Mouse (Mus musculus) forebrain, postnatal 0 days (tissue): Measurements from ENCODE around the gene Eif2d. TPM values are rescaled to one million over a fixed set of nuclear protein-coding genes. Genes with fewer than 3 reads are reported as not detected.

Experiments
- ATAC-seq: fragments of 200-750 bp; cut with Nextera tagmentation; 2 replicates; pipeline ENCODE4 v1.8.0; 2017; ENCODE audit warnings: mild to moderate bottlenecking, moderate library complexity
- DNase-seq: peaks from one replicate; pipeline ENCODE4 v3.0.0-alpha.2; 2015
- H3K27ac ChIP-seq: fragments of 300-500 bp; sonication (generic); 2 replicates; pipeline ENCODE4 v1.5.1; 2014; ENCODE audit warnings: low read depth, mild to moderate bottlenecking, antibody characterized with exemption, low read length, moderate library complexity, mixed read lengths
- H3K27me3 ChIP-seq: fragments of 300-500 bp; sonication (generic); 2 replicates; pipeline ENCODE4 v1.6.1; 2014; ENCODE audit warnings: mild to moderate bottlenecking, low read length, mixed read lengths; ENCODE audit not compliant: insufficient read depth
- H3K36me3 ChIP-seq: fragments of 300-500 bp; sonication (generic); 2 replicates; pipeline ENCODE4 v1.6.1; 2014; ENCODE audit warnings: mild to moderate bottlenecking, moderate library complexity; ENCODE audit not compliant: insufficient read depth
- H3K4me1 ChIP-seq: fragments of 300-500 bp; sonication (generic); 2 replicates; pipeline ENCODE4 v1.6.1; 2014; ENCODE audit warnings: antibody characterized with exemption; ENCODE audit not compliant: insufficient read depth
- H3K4me2 ChIP-seq: fragments of 300-500 bp; sonication (generic); 2 replicates; pipeline ENCODE4 v1.6.1; 2014; ENCODE audit warnings: low read depth, mild to moderate bottlenecking, moderate library complexity
- H3K4me3 ChIP-seq: fragments of 300-500 bp; sonication (generic); 2 replicates; pipeline ENCODE4 v1.5.1; 2014; ENCODE audit warnings: low read depth, low read length, mixed read lengths
- H3K9ac ChIP-seq: fragments of 300-500 bp; sonication (generic); 2 replicates; pipeline ENCODE4 v1.6.1; 2014; ENCODE audit warnings: mild to moderate bottlenecking
- H3K9me3 ChIP-seq: fragments of 300-500 bp; sonication (generic); 2 replicates; pipeline ENCODE4 v1.6.1; 2016; ENCODE audit warnings: low read length
- CTCF ChIP-seq: sonication (generic); IDR thresholded peaks from 2 replicates; pipeline ENCODE4 v1.5.1; 2016; ENCODE audit warnings: antibody characterized with exemption, control low read depth, low read depth
- WGBS: fragments of 180-500 bp; shearing (Covaris S2); extraction: QIAGEN DNeasy Blood & Tissue Kit; methylation state at CpG from one replicate; pipeline ENCODE4 v1.1.7; 2014; 5-methylcytosine and 5-hydroxymethylcytosine counted together
- polyA plus RNA-seq: library from polyadenylated mRNA; unstranded; fragments of >200 nt; fragmentation: Nextera tagmentation; extraction: Ambion mirVana; gene quantifications from 2 replicates; pipeline ENCODE4 v1.2.1, GENCODE M21; 2015
- total RNA-seq: library from RNA; depleted of rRNA; stranded (reverse); fragments of >200 nt; gene quantifications from 2 replicates; pipeline ENCODE4 v1.2.3, GENCODE M21; 2014

The Eif2d gene
- total and polyA plus RNA-seq, 2 experiments from 2014 or later, result 41.6 to 49.3 TPM

- peaks cover 11% of the 10 kb centered on the region; the same call in 1 of the 2 replicates for H3K36me3 ChIP-seq
- no peak for DNase-seq
- WGBS, result 82% methylated on average over 8 of the region's 8 CpGs
Observed at GRCm38 (mm10) chr1:131184956-131185660, 32.1 kb downstream of the Eif2d start.

DNA sequence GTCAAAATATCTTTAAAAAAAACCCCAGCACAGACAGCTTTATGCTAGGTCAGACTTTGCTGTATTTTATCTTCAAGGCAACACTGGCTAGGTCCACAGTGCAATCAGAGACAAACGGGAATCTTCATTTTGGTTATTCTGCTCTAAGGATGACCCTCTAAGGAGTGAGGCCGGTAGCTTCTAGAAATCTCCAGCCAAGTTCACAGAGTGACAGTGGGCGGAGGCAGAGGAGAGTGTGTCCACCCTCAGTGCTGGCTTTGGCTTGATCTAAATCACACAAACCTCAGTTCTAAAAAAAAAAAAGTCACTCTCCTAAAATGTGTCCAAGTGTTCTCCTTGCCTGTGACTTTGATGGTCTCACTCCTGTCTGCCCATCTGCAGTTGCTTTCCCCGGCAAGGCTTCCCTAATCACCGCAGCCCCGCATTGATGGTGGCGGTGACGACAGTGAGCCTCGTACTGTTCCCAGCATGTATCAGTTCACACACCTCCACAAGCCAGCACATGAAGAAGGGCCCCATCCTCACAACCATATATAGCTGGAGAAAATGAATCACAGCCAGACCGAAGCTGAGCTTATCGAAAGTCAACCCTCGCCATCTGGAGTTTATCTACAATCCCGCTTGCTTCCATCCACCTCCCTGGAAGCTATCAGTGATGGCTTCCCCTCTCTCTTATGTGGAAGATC lies 33.0 kb downstream of the Eif2d start:
- ATAC-seq (peak; percentile 53), DNase-seq (no peak)
- no peak overlapping the region for H3K4me2 ChIP-seq
- no peaks in the 10 kb centered on the region for H3K4me1 ChIP-seq
- TF ChIP-seq CTCF, result no peak
- no peaks in the 10 kb centered on the region for H3K27me3 ChIP-seq
- H3K9ac ChIP-seq, result no peak overlapping the region
- no peaks in the 10 kb centered on the region for H3K9me3 ChIP-seq
- H3K27ac ChIP-seq, result no peak overlapping the region
- no peak overlapping the region for H3K4me3 ChIP-seq
- 0 out of 2 replicates have a peak, but pooled peaks cover 2% of the 10 kb centered on the region for H3K36me3 ChIP-seq
- 79% methylated on average over 13 of the region's 13 CpGs for WGBS

More at GRCm38 (mm10) chr1:131184956-131185660, 32.1 kb downstream of the Eif2d start:
- TF ChIP-seq CTCF, result no peak
- H3K4me2 ChIP-seq, result no peak overlapping the region
- H3K4me3 ChIP-seq, result no peak overlapping the region
- no peak overlapping the region for H3K27ac ChIP-seq
- H3K9ac ChIP-seq, result no peak overlapping the region
- no peaks in the 10 kb centered on the region for H3K4me1 ChIP-seq
- H3K27me3 ChIP-seq, result no peaks in the 10 kb centered on the region
- no peaks in the 10 kb centered on the region for H3K9me3 ChIP-seq
- ATAC-seq, result no peak

- Histone ChIP-seq H3K36me3 (no peaks in the 10 kb centered on the region), H3K9ac (no peak overlapping the region)
- no peak for ATAC-seq
Observed at GRCm38 (mm10) chr1:131186995-131187394, 34.0 kb downstream of the Eif2d start.

DNA sequence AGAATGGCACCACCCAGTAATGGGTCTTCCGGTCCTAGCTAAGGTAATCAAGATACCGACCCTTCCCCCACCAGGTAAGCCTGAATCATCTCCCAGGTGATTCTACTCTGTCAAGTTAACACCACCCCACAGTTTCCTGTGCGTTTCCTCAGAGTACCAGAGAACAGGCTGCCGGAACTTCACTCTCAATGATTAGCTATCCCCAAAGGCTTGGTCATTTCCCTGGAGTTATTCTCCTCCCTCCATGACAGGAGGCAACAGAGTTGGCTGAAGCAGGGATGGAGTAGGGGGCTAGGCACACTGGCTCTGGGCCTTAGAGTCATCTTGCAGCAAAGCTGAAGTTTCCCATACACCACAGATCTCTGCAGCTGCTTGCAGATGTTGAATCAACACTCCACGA lies 34.9 kb downstream of the Eif2d start:
- Histone ChIP-seq H3K36me3 (no peaks in the 10 kb centered on the region), H3K9me3 (no peaks in the 10 kb centered on the region), H3K27ac (no peak overlapping the region), H3K27me3 (no peaks in the 10 kb centered on the region), H3K4me2 (no peak overlapping the region), H3K9ac (no peak overlapping the region), H3K4me1 (no peaks in the 10 kb centered on the region), H3K4me3 (no peak overlapping the region)
- TF ChIP-seq CTCF, result no peak
- WGBS, result 93% methylated on average over 5 of the region's 5 CpGs
- ATAC-seq, result no peak
- no peak for DNase-seq

More at GRCm38 (mm10) chr1:131186995-131187394, 34.0 kb downstream of the Eif2d start:
- H3K4me2 ChIP-seq, result no peak overlapping the region
- H3K4me1 ChIP-seq, result no peaks in the 10 kb centered on the region
- H3K4me3 ChIP-seq, result no peak overlapping the region
- no peak for DNase-seq
- H3K27me3 ChIP-seq, result no peaks in the 10 kb centered on the region
- no peaks in the 10 kb centered on the region for H3K9me3 ChIP-seq
- H3K27ac ChIP-seq, result no peak overlapping the region
- WGBS, result 71% methylated on average over 6 of the region's 6 CpGs
- TF ChIP-seq CTCF, result no peak

- no peak for ATAC-seq
- Histone ChIP-seq H3K36me3 (no peaks in the 10 kb centered on the region), H3K4me2 (no peak overlapping the region), H3K27me3 (no peaks in the 10 kb centered on the region), H3K9me3 (no peaks in the 10 kb centered on the region), H3K4me3 (no peak overlapping the region), H3K27ac (no peak overlapping the region), H3K9ac (no peak overlapping the region), H3K4me1 (no peaks in the 10 kb centered on the region)
- no peak for DNase-seq
- no peak for TF ChIP-seq CTCF
- 97% methylated on average over 5 of the region's 5 CpGs for WGBS
Observed at GRCm38 (mm10) chr1:131188655-131189054, 35.7 kb downstream of the Eif2d start.

- no peak for ATAC-seq
- H3K27ac ChIP-seq, result no peak overlapping the region
- H3K4me3 ChIP-seq, result no peak overlapping the region
- WGBS, result 72% methylated on average over 3 of the region's 3 CpGs
- H3K4me2 ChIP-seq, result no peak overlapping the region
- H3K27me3 ChIP-seq, result no peaks in the 10 kb centered on the region
- H3K9me3 ChIP-seq, result no peaks in the 10 kb centered on the region
- no peak for TF ChIP-seq CTCF
- no peaks in the 10 kb centered on the region for H3K36me3 ChIP-seq
- H3K9ac ChIP-seq, result no peak overlapping the region
- H3K4me1 ChIP-seq, result no peaks in the 10 kb centered on the region
- DNase-seq, result no peak
Observed at GRCm38 (mm10) chr1:131193746-131194145, 40.8 kb downstream of the Eif2d start.

DNA sequence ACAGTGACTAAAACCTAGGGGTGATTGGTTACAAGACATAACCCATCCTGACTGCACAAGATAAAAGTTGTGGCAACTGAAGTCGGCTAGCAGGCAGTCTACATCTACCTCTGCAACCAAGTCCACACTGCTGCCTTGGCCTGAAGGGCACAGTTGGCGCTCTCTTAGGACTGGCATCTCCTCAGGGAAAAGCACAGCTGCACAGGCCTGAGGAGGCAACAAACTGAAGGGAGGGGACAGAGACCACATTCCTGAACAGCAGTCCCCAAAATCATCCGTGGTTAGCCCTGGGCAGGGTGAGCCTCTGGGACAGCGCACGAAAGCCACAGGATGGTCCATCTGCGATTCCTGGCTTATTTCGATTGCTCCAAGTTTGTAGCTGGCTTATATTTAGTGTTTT lies 42.7 kb downstream of the Eif2d start:
- no peak for DNase-seq
- Histone ChIP-seq H3K4me2 (no peak overlapping the region), H3K4me3 (no peak overlapping the region), H3K27ac (no peak overlapping the region), H3K27me3 (no peaks in the 10 kb centered on the region), H3K9ac (no peak overlapping the region), H3K9me3 (no peaks in the 10 kb centered on the region), H3K36me3 (no peaks in the 10 kb centered on the region), H3K4me1 (no peaks in the 10 kb centered on the region)
- TF ChIP-seq CTCF, result no peak
- ATAC-seq, result no peak
- 86% methylated on average over 7 of the region's 7 CpGs for WGBS
